Mouse (Mus musculus) midbrain, embryonic 12.5 days (tissue): ENCODE data around the gene Sdr39u1. TPM values are rescaled to one million over a fixed set of nuclear protein-coding genes. Genes with fewer than 3 reads are reported as not detected.

Source experiments
- ATAC-seq: fragments of 200-750 bp; cut with Nextera tagmentation; 2 replicates; pipeline ENCODE4 v1.8.0; 2017; ENCODE audit warnings: low read depth, moderate TSS enrichment, moderate library complexity; ENCODE audit not compliant: low FRiP score
- H3K27ac ChIP-seq: fragments of 300-500 bp; sonication (generic); replicated peaks from 2 replicates; pipeline ENCODE4 v1.5.1; 2016; ENCODE audit warnings: mild to moderate bottlenecking
- H3K27me3 ChIP-seq: fragments of 300-500 bp; sonication (generic); 2 replicates; pipeline ENCODE4 v1.6.1; 2016; ENCODE audit warnings: mild to moderate bottlenecking
- H3K36me3 ChIP-seq: fragments of 300-500 bp; sonication (generic); 2 replicates; pipeline ENCODE4 v1.6.1; 2016
- H3K4me1 ChIP-seq: fragments of 300-500 bp; sonication (generic); 2 replicates; pipeline ENCODE4 v1.6.1; 2016
- H3K4me2 ChIP-seq: fragments of 300-500 bp; sonication (generic); replicated peaks from 2 replicates; pipeline ENCODE4 v1.6.1; 2016; ENCODE audit warnings: mild to moderate bottlenecking, moderate library complexity
- H3K4me3 ChIP-seq: fragments of 300-500 bp; sonication (generic); 2 replicates; pipeline ENCODE4 v1.5.1; 2016; ENCODE audit warnings: mild to moderate bottlenecking
- H3K9ac ChIP-seq: fragments of 300-500 bp; sonication (generic); replicated peaks from 2 replicates; pipeline ENCODE4 v1.6.1; 2016; ENCODE audit warnings: mild to moderate bottlenecking, moderate library complexity
- H3K9me3 ChIP-seq: fragments of 300-500 bp; sonication (generic); 2 replicates; pipeline ENCODE4 v1.6.1; 2016; ENCODE audit warnings: mild to moderate bottlenecking
- WGBS: fragments of 180-500 bp; shearing (Covaris S2); methylation state at CpG from one replicate; pipeline ENCODE4 v1.1.7; 2016; 5-methylcytosine and 5-hydroxymethylcytosine counted together
- polyA plus RNA-seq: library from polyadenylated mRNA; unstranded; fragments of >200 nt; fragmentation: Nextera tagmentation; extraction: Ambion mirVana; gene quantifications from 2 replicates; pipeline ENCODE4 v1.2.1, GENCODE M21; 2016

Gene Sdr39u1
- polyA plus RNA-seq, 1 experiment from 2014 or later = 44.6 TPM

- H3K36me3 ChIP-seq = peaks cover 84% of the 10 kb centered on the region
- H3K4me3 ChIP-seq = no peak overlapping the region
- H3K27me3 ChIP-seq = no peaks in the 10 kb centered on the region
- peaks cover 2% of the 10 kb centered on the region; the same call in 1 of the 2 replicates for H3K4me1 ChIP-seq
- no peaks in the 10 kb centered on the region for H3K9me3 ChIP-seq
- H3K27ac ChIP-seq = no peak overlapping the region
- no peak overlapping the region for H3K9ac ChIP-seq
- H3K4me2 ChIP-seq = no peak overlapping the region
- ATAC-seq = no peak
- WGBS = 89% methylated on average over 14 of the region's 14 CpGs
Observed at GRCm38 (mm10) chr14:55868230-55869026, 31.7 kb downstream of the Sdr39u1 start.

GRCm38 (mm10) chr14:55866962-55867361 is 33.1 kb downstream of the Sdr39u1 start:
- Histone ChIP-seq H3K27ac (no peak overlapping the region), H3K27me3 (no peaks in the 10 kb centered on the region), H3K4me3 (no peak overlapping the region), H3K9me3 (no peaks in the 10 kb centered on the region), H3K4me2 (no peak overlapping the region), H3K9ac (no peak overlapping the region), H3K4me1 (peaks cover 5% of the 10 kb centered on the region; the same call in 1 of the 2 replicates), H3K36me3 (peaks cover 79% of the 10 kb centered on the region)
- WGBS = 37% methylated on average over 4 of the region's 4 CpGs
- ATAC-seq = no peak

- Histone ChIP-seq H3K27ac (no peak overlapping the region; the same call in 1 of the 2 replicates), H3K9me3 (no peaks in the 10 kb centered on the region), H3K4me2 (no peak overlapping the region), H3K27me3 (no peaks in the 10 kb centered on the region), H3K36me3 (peaks cover 54% of the 10 kb centered on the region), H3K4me3 (no peak overlapping the region), H3K4me1 (peaks cover 15% of the 10 kb centered on the region; the same call in 1 of the 2 replicates), H3K9ac (no peak overlapping the region)
- WGBS = 29% methylated on average over 7 of the region's 7 CpGs
- ATAC-seq = peak; percentile 55; the same call in 1 of the 2 replicates
Observed at GRCm38 (mm10) chr14:55863773-55864172, 36.3 kb downstream of the Sdr39u1 start.

GRCm38 (mm10) chr14:55862970-55863369 is 37.1 kb downstream of the Sdr39u1 start:
- ATAC-seq = no peak
- peaks cover 49% of the 10 kb centered on the region for H3K36me3 ChIP-seq
- no peaks in the 10 kb centered on the region for H3K27me3 ChIP-seq
- no peak overlapping the region for H3K4me3 ChIP-seq
- peaks cover 17% of the 10 kb centered on the region for H3K4me1 ChIP-seq
- no peak overlapping the region for H3K4me2 ChIP-seq
- no peak overlapping the region for H3K9ac ChIP-seq
- no peaks in the 10 kb centered on the region for H3K9me3 ChIP-seq
- no peak overlapping the region; the same call in 1 of the 2 replicates for H3K27ac ChIP-seq
- 88% methylated on average over 10 of the region's 10 CpGs for WGBS

GRCm38 (mm10) chr14:55862186-55862585 is 37.9 kb downstream of the Sdr39u1 start:
- no peak for ATAC-seq
- no peak overlapping the region for H3K4me3 ChIP-seq
- no peak overlapping the region; the same call in 1 of the 2 replicates for H3K27ac ChIP-seq
- peaks cover 45% of the 10 kb centered on the region for H3K36me3 ChIP-seq
- H3K9ac ChIP-seq = no peak overlapping the region
- no peak overlapping the region for H3K4me2 ChIP-seq
- H3K4me1 ChIP-seq = peaks cover 25% of the 10 kb centered on the region
- H3K27me3 ChIP-seq = no peaks in the 10 kb centered on the region
- 77% methylated on average over 6 of the region's 6 CpGs for WGBS
- H3K9me3 ChIP-seq = no peaks in the 10 kb centered on the region

GRCm38 (mm10) chr14:55857588-55857987 is 42.5 kb downstream of the Sdr39u1 start:
- no peak overlapping the region for H3K4me2 ChIP-seq
- no peaks in the 10 kb centered on the region for H3K9me3 ChIP-seq
- H3K4me1 ChIP-seq = peaks cover 63% of the 10 kb centered on the region
- no peak overlapping the region for H3K27ac ChIP-seq
- 72% methylated on average over 4 of the region's 4 CpGs for WGBS
- no peak overlapping the region for H3K4me3 ChIP-seq
- no peaks in the 10 kb centered on the region for H3K27me3 ChIP-seq
- peaks cover 14% of the 10 kb centered on the region; the same call in 1 of the 2 replicates for H3K36me3 ChIP-seq
- H3K9ac ChIP-seq = no peak overlapping the region
- no peak for ATAC-seq

GRCm38 (mm10) chr14:55855101-55855561 is 45.0 kb downstream of the Sdr39u1 start:
- H3K9ac ChIP-seq = peak overlapping the region; percentile 80
- H3K4me1 ChIP-seq = peaks cover 55% of the 10 kb centered on the region
- H3K4me2 ChIP-seq = peak overlapping the region; percentile 85
- WGBS = 1% methylated on average over 4 of the region's 4 CpGs
- H3K4me3 ChIP-seq = peak overlapping the region; percentile 62
- H3K27ac ChIP-seq = peak overlapping the region; percentile 89
- no peaks in the 10 kb centered on the region for H3K27me3 ChIP-seq
- no peaks in the 10 kb centered on the region for H3K9me3 ChIP-seq
- ATAC-seq = peak; percentile 0; the same call in 1 of the 2 replicates
- peaks cover 9% of the 10 kb centered on the region; the same call in 1 of the 2 replicates for H3K36me3 ChIP-seq

GRCm38 (mm10) chr14:55854406-55855100 is 45.5 kb downstream of the Sdr39u1 start:
- Histone ChIP-seq H3K27me3 (no peaks in the 10 kb centered on the region), H3K9ac (peak overlapping the region; percentile 80), H3K9me3 (no peaks in the 10 kb centered on the region), H3K4me2 (peak overlapping the region; percentile 85), H3K36me3 (peaks cover 9% of the 10 kb centered on the region; the same call in 1 of the 2 replicates), H3K4me3 (peak overlapping the region; percentile 62), H3K27ac (peak overlapping the region; percentile 89), H3K4me1 (peaks cover 55% of the 10 kb centered on the region)
- ATAC-seq = peak; percentile 27; the same call in 1 of the 2 replicates
- 0% methylated on average over 9 of the region's 9 CpGs for WGBS

GRCm38 (mm10) chr14:55853621-55854285 is 46.3 kb downstream of the Sdr39u1 start, which contains the start of gene Nynrin:
Gene Nynrin, plus strand, starts transcription at chr14:55854010.
- Histone ChIP-seq H3K4me3 (peak within 1 kb of the TSS; percentile 62), H3K27me3 (no peaks in the 10 kb centered on the region), H3K27ac (peak within 1 kb of the TSS; percentile 89), H3K4me1 (peaks cover 55% of the 10 kb centered on the region), H3K9me3 (no peaks in the 10 kb centered on the region), H3K4me2 (peak within 1 kb of the TSS; percentile 85), H3K36me3 (0 out of 2 replicates have a peak, but pooled peaks cover 4% of the 10 kb centered on the region), H3K9ac (peak within 1 kb of the TSS; percentile 80)
- WGBS = 1% methylated on average over 28 of the region's 33 CpGs
- ATAC-seq = peak; percentile 87

GRCm38 (mm10) chr14:55852646-55853551 is 47.2 kb downstream of the Sdr39u1 start:
- H3K4me1 ChIP-seq = peaks cover 51% of the 10 kb centered on the region

GRCm38 (mm10) chr14:55850885-55851284 is 49.2 kb downstream of the Sdr39u1 start:
- no peak overlapping the region for H3K4me2 ChIP-seq
- ATAC-seq = no peak
- no peak overlapping the region for H3K27ac ChIP-seq
- WGBS = 67% methylated on average over 6 of the region's 6 CpGs
- no peaks in the 10 kb centered on the region for H3K36me3 ChIP-seq
- peaks cover 33% of the 10 kb centered on the region for H3K4me1 ChIP-seq
- no peaks in the 10 kb centered on the region for H3K9me3 ChIP-seq
- H3K27me3 ChIP-seq = no peaks in the 10 kb centered on the region
- H3K4me3 ChIP-seq = no peak overlapping the region
- H3K9ac ChIP-seq = no peak overlapping the region

More at GRCm38 (mm10) chr14:55852646-55853551, 47.2 kb downstream of the Sdr39u1 start:
- no peaks in the 10 kb centered on the region for H3K27me3 ChIP-seq
- H3K4me2 ChIP-seq = peak overlapping the region; percentile 85
- peak overlapping the region; percentile 80; the same call in 1 of the 2 replicates for H3K9ac ChIP-seq
- H3K27ac ChIP-seq = peak overlapping the region; percentile 89
- H3K9me3 ChIP-seq = no peaks in the 10 kb centered on the region
- H3K4me3 ChIP-seq = peak overlapping the region; percentile 62
- WGBS = 4% methylated on average over 11 of the region's 11 CpGs
- no peaks in the 10 kb centered on the region for H3K36me3 ChIP-seq
- peak; percentile 64 for ATAC-seq
